Mouse (Mus musculus) cerebellum, adult 2 months (tissue): ENCODE measurements around the gene Prdm13.

Experiments
- CTCF ChIP-seq: fragments of 200-500 bp; IDR thresholded peaks from 2 replicates; pipeline ENCODE4 v1.5.1; 2011; ENCODE audit warnings: low read depth, mild to moderate bottlenecking, control low read depth, low read length, moderate library complexity, borderline replicate concordance; ENCODE audit not compliant: insufficient read depth
- POLR2A ChIP-seq: fragments of 200-500 bp; IDR thresholded peaks from 2 replicates; pipeline ENCODE4 v1.6.1; 2011; ENCODE audit warnings: low read length, control low read depth, borderline replicate concordance; ENCODE audit not compliant: insufficient read depth

GRCm38 (mm10) chr4:21628367-21629274, 57.1 kb downstream of the Prdm13 start:
- TF ChIP-seq CTCF = no peak
- no peak for TF ChIP-seq POLR2A
